Mouse (Mus musculus) T-helper 1 cell (primary cell): ENCODE measurements around the gene Gjd2.

Experiments used
- in situ Hi-C: fragments of 300-600 bp; cut with MboI, MseI; formaldehyde crosslinking; loops from one replicate; pipeline ENCODE4 v1.15.1; 2025; ENCODE audit warnings: high pct_unique_total_duplicates

The Gjd2 gene

DNA sequence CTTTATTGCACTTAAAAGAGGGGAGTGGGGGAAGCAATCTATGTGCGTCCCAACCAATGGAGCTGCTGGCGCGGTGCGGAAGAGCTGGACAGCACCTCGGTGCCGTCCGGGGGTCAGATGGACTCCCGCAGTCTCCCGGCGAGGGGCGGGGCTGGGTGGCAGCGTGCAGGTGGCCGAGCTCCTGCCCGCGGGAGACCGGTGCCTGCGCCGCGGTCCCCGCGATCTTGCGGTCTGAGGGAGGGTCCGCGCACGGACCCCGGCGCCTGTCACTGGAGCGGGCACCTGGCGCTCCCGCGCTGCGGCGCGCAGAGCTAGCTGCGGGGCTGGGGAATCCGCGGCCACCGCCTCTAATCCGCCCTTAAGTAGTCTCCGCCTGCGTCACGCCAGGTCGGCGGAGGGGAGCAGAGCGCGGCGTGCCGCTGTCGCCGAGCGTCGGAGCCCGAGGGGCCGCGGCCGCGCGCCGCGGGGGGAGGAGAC is at the start of gene Gjd2:
TSS of gene Gjd2 (minus strand) at position 325 of the 477 bp plus-strand sequence.
- in situ Hi-C loops = no loop called here

DNA sequence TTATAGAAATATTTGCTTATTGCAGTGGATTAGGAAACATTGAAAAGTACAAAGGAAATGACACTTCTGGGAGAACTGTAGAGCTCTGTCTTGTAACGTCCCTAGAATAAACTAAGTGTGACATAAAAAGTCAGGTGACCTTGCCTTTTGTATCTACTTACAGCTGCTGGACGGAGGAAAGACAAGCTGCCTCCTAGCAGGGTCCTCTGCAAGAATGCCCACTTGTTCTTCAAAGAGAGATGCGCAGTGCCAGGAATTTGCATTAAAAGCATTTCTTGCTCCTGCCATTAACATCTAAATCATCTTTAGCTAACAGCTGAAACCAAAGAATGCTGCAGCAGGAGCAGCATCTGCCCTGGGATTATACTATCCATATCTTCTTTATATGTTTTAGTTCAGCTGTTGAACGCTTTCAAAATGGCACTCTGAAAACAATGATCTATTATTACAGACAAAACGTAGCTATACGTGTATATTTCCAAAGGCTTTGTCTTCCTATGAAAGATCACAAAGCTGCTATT is 46.7 kb upstream of the Gjd2 start:
- in situ Hi-C loops = no loop called here

DNA sequence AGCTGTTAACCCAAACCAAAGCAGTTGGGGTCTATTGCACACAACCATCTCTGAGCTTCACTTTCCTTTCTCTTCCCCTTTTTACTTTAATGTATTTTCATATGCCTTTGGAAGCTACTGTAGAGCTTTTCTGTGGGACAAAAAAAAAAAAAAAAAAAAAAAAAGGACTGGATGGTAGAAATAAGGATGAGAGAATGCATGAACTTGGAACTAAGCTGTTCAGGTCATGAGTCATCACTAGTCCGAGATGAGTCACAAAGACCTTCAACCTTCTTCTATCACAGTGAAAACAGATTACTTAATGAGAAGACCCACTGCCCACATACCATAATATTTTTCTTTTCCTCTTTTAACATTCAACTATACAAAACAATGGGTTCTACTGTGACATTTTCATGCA is 46.2 kb upstream of the Gjd2 start:
- in situ Hi-C loops = no loop called here

DNA sequence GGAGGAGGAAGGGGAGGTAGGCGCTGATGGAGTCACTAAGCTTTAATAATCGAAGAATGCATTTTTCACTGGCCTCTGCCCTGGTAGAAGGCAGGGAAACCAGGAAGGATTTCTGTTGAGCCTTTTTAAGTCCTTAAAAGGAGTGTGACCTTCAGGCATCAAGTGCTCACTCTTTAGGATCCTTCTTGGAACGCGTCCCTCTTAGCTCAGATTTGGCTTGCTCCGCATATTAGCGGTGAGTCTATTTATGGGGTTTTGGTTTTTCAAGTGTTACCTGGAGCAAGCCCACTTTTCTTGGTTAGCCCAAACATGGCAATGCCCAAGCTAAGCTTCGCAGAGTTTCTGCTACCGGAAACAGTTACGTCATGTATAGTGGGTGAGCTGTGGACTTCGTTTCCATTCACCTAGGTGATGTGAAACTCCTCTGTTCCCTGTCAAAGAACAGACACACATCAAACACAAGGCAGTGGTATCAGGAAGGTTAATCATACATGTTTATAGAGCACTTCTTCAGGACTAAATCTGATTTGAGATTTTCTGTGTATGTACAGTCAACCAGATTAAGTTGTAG is 44.9 kb upstream of the Gjd2 start:
- in situ Hi-C loops = no loop called here

DNA sequence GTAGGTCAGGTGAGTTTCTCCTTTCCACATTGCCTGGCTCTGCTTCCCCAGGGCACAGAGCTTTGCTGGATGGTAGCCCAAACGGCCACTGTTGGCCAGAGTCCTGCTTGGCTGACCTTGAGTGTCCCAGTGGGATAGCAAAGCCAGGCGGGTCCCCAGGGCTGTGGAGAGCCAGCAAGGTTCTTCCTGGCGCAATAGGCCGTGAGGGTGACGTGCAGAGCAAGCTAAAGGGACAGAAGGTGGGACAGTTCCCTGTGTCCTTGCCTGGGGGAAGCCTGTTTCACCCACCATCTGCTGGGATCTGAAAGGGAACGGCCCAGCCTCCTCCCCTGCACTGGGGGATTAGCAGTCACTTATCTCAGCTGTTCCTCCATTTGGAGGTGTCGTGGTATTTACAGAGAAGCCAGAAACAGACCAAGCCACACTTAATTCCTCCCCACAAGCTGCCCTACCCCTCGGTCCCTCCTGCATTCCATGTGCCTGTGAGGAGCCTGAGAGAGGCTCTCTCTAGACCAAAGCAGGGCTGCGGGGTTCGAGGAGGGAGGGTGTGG is 44.0 kb upstream of the Gjd2 start:
- in situ Hi-C loops = no loop called here

DNA sequence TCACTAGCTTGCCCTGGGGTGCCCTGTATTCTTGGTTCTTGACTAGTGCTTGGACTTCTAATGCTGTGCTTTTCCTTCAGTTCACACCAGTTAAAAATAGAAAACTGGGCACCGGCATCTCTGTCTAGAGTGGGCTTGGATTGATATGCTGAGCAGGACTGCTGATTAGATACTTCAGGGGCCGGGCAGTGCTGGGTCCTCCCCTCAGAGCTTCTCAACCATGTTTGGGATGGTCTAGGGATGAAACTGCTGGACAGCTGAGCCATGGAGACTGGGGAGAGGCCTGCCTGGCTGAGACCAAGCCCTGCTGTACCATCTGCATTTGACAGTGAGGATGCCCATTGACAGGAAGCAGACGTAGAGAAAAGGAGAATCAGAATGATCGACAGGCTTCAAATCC is 40.7 kb upstream of the Gjd2 start:
- in situ Hi-C loops = no loop called here

DNA sequence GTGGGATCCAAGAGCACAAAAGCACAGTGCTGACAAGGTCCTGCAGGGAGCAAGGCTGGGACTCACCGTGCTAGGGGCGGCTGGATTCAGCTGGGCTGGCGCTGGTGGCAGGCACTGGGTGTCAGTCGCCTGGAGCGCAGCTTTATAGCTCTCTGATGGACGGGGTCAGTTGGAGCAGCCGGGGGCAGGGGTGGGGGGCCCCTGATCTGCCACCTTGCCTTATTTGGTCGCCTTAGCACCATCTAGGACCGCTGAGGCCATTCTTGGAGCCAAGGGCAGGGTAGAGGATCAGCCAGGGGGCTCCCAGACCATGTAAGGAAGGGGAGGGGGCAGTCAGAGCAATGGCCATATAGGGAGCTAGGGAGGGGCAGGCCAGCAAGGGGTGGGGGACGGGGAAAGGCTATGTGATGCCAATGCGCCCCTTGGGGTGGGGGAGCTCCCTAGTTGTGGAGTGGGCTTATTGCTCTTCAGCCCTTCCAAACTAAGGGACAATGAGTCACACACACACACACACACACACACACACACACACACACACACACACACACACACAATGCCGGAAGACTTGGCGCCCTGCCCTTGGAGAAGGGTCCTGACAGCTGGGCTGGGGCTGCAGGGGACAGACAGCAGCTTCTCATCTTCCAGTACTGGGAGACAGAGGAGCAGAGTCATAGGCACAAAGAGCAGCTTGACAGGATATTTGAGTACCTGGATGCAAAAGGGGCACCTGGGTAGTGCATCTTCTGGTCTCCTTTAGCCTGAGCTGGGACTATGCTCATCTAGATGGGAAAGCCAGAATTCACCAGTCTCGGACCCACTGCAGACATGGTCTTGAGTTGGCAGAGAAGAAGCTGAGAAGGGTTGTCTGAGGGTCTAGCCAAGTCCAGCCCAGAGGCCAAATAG is 39.5 kb upstream of the Gjd2 start, which contains the start of gene Actc1:
TSS of gene Actc1 (minus strand) at position 853 of the 903 bp plus-strand sequence.
- in situ Hi-C loops = no loop called here

DNA sequence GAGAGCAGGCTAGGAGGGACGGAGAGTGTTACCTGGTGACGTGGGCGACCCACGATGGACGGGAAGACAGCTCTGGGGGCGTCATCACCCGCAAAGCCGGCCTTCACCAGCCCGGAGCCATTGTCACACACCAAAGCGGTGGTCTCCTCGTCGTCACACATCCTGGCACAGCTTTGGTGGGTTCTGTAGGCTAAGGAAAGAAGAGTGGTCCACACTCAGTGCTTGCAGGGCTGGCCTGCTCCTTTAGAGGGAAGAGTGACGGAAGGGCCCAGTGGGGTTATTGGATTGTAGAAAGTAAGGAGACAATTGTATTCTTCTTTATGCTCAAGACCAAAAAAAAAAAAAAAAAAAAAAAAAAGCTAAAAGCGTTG is 38.4 kb upstream of the Gjd2 start:
- in situ Hi-C loops = no loop called here

DNA sequence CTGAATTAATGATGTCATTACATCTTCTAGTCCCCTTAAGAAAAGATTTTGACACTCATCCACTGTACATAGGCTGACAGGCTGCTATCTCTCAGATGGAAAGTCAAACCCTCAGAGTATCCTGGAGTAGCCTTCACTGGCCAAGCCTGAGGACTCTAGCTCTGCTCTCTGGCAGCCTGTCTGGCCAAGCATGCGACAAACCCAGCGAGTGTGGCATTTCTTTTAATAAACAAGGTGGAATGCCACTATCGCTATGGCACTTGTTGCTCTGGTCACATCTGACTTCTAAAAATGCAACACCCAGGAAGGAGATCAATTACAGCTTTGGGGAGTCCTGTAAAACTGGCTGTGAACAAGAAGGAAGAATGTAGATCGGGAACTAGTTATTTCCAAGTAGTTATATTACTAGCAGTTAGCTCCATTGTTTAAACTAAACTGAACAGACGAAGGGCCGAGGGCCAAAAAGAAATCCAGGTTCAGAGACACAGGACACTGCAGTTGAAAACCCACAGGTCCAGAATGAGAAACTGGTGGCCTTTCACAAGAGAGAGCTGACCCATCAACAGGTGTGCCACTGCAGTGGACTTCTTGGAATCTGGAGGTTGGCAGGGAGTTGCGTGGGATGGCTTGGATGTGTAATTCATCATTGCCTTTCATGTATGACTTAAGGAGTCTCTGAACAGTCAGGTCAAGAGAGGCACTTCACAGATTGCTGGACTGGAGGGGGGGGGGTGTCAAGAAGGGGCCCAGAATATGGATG is 37.9 kb upstream of the Gjd2 start:
- in situ Hi-C loops = no loop called here

DNA sequence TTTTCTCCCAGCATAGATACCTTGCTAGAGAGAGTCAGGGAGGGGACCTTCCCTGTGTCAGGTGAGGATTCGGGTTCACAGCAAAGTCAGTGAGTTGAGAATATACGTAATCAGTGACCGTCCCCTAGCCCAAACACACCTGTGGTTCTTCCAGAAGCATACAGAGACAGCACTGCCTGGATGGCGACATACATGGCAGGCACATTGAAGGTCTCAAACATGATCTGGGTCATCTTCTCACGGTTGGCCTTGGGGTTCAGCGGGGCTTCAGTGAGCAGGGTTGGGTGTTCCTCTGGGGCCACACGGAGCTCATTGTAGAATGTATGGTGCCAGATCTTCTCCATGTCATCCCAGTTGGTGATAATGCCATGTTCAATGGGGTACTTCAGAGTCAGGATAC is 36.7 kb upstream of the Gjd2 start:
- in situ Hi-C loops = no loop called here

DNA sequence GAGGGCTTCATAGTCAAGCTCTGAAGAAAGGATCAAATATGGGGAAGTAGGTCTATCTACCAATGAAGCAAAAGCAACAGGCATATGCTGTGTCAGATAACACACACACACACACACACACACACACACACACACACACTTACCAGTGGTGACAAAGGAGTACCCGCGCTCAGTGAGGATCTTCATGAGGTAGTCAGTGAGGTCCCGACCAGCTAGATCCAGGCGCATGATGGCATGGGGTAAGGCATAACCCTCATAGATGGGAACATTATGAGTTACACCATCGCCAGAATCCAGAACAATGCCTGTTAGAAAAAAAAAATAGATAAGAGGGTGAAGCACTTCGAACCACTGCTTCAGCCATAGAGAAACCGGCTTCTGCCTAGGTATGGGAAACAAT is 36.0 kb upstream of the Gjd2 start:
- in situ Hi-C loops = no loop called here

DNA sequence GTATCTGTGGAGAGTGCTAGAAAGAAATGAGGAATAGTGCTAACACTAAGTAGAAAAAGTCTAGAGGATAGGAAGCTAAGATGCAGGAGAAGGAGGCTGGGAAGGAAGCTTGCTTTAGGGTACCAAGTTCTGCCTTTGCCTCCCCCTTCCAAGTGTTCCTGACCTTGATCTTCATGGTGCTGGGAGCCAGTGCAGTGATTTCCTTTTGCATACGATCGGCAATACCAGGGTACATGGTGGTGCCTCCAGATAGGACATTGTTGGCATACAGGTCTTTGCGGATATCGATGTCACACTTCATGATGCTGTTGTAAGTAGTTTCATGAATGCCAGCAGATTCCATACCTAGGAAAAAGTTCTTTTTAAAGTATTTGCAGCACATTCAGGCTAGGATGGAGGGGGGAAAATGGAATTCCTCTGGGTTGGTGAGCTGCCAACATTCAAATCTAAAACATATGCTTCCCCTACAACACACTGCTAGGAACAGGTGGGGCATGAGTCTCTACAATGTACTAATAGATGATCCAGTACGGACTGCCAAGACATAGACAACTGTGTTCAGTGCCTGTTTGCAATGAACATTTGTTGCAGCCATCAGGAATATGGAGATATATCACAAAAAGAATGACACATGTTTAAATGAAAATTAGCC is 34.7 kb upstream of the Gjd2 start:
- in situ Hi-C loops = no loop called here

DNA sequence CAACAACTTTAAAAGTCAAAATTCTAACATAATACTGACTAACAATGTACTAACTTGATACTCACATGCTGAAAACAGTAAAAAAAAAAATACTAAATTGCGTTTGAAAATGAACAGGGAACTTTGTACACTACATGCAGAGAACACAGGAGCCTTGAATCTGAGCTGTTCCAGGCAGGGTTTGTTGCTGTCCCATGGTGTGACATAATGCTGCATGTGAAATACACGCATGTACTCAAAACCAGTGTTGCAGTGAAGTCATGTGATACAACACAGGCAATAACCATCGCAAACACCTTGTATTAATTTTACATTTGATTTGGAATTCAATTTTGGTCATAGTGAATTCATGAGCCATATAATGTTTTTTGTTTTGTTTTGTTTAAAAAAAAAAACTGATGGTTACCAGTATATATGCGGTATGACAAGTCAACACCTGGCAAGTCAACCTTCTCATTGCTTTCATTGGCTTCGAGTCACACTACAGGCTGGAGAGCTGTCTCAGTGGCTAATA is 32.8 kb upstream of the Gjd2 start:
- in situ Hi-C loops = no loop called here

DNA sequence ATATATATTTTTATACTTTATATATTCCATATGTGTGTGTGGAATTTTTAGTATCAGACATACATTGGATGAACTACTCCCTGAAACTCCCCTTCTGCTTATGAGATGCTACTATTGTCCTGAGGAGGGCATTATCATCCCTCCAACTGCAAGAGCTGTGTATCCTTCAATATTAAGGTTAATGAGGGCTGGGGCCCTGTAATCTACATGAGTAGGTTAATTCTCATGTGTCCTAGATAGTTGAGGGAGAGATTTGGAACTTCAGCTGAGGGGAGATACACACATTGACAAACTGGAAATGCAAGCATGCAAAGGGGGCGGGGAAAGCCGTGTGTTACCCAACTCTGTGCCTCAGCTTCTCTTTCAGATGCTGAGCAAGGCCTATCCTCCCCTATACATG is 24.5 kb upstream of the Gjd2 start:
- in situ Hi-C loops = no loop called here

DNA sequence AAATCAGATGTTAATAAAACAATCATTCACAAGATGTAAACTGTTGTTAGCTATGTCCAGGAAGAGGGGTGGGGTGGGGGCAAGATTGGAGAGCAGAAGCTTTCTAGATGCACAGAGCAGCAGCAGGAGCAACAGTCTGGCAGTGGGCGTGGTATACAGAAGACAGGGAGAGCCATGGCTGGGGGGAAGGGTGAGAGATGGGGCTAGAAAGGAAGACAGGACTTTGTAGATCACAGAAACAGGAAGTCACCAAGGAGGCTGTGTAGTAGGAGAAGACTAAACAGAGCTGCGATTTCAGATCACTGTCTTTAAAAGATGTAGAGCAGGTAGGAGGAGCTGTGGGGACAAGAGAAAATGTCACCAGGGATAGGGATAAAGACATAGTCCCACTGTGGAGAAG is 18.8 kb upstream of the Gjd2 start:
- in situ Hi-C loops = no loop called here

DNA sequence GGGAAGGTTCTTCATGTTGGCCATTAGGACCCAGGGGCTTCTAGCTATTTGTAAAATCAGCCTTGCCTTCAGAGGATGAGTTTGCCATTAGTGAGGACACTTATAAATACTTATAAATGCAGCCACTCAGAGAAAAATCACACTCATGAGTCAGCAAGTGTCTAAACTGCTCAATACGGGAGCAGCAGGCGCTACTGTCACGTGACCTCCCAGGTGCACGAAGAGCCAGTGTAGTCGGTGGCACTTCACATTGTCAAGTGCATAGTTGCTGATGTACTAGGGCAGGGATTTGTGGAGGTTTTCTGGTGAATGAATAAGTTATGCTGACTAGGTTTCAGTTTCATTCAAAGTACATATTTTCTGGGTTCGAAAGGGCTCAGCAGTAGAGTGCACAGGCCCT is 10.0 kb upstream of the Gjd2 start:
- in situ Hi-C loops = no loop called here

DNA sequence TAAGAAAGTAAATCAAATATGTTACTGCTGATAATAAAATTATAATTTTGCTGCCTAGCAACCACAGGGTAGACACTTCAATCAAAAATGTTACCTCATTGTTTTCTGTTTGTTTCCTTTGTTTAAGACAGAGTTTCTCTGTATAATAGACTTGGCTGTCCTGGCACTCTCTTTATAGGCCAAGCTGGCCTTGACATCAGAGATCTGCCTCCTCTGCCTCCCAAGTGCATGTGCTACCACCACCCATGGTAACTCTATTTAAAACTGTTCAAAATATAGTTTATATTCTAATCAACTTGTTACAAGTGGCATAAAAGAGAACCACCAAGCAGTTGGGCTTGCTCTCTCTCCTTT is 6.8 kb upstream of the Gjd2 start:
- in situ Hi-C loops = no loop called here

DNA sequence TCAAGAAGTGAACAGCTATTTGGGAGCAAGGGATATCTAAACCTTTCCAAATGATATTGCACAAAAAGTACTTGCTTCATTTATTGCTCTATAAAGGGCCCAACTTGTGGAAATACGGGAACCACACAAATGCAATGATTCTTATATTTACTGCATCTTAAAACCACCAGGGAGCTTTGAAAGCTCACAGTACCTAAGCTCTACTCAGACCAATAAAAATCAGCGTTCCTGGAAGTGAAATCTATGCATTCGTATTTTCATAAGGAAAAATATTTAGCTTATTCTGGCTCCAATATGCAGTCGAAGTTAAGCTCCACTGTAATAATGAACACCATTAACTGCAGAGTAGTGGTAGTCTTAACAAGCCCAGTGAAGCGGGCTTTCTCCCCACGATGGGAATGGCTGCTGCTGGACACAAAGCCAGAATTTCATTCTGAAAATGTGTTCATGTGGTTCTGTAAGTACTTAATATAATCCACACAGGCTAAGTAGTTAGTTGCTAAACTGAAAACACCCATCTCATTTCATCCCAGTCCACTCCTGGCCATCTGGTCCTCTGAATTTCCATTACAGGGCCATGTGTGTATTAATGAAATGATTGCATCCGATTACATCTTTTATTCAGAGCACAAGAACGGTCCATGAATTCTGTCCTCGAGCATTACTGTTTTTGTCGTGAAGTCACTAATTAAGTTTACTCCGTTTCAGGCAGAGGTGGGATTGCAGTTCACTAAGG is 6.2 kb upstream of the Gjd2 start:
- in situ Hi-C loops = no loop called here

DNA sequence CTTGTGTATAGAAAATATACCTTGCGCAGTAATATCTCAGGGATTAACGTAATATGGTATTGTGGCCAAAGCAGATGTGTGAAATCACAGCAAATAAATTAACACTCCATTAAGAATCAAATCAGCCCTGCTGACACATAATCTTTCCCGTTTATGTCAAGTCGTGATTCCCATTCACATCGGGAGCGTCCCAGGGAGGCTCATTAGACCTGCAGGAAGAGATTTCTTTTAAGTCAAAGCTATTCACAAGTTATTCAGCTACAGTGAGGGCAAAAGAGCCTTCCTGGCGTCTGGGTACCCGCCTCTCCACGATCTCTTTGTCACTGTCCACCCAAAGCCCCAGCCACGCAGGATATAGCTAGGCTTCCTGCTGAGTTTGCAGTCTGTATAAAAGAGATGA is 4.7 kb upstream of the Gjd2 start:
- in situ Hi-C loops = no loop called here

DNA sequence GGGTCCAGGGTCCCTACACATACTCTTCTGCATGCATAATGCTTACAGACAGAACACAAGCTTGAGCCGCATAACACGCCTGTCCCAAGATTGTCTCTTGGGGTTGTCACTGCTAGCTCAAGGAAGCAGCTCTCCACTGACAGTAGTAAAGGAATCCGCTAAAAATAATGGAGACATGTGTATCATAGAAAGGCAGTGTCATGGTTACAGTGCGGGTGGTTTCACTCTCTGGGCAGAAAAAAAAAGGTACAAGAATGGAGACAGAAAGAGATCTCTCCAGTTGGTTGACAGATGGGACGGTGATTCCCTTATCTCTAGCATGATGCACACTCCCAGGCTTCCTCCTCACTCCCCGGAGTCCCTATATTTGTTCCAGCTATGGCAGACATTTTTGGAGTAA is 1.4 kb upstream of the Gjd2 start:
- in situ Hi-C loops = no loop called here

DNA sequence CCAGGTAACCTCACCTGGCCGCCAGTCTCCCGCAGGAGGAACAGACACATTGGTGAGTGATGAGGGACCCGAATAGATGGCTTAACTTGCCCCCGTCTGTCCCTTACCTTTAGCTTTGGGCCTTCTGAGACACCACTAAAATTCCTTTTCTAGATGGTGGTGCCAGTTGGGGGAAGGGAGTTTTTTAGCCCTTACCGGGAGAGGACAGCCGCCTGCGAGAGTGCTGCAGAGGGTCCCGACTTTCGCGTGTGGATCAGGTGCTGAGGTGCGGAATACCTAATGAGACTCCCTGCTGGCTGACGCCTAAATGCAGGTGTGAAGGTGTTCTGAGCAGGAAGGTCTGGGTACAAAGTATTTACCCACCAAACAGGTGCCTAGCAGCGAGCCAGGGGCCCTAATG is 427 bp upstream of the Gjd2 start:
- in situ Hi-C loops = no loop called here
